Comparison of ENCODE assay signal across 8 mouse cellular contexts in genomic region chr12:108244778-108245177, GRCm38 (mm10). TPM values are rescaled to one million over a fixed set of nuclear protein-coding genes. Genes with fewer than 3 reads are reported as not detected.
A peak's percentile ranks its signal among the peaks of the same experiment; 100 is the strongest.
DNase-seq lines count a peak whose midpoint lies in the region; ATAC-seq and TF ChIP-seq lines count a peak whose summit lies in the region.

No protein-coding gene starts in this region.

- H3K27me3 ChIP-seq in G1E (ENCODE audit: insufficient read depth, low read length) = peaks cover 8% of the 10 kb centered on the region
- H3K27me3 ChIP-seq in hindbrain, embryonic 15.5 days = no peaks in the 10 kb centered on the region
- no peaks in the 10 kb centered on the region for H3K27me3 ChIP-seq in liver, embryonic 11.5 days (replicated peaks; ENCODE audit: control insufficient read depth, insufficient read depth, low read length)
- peaks cover 6% of the 10 kb centered on the region for H3K27me3 ChIP-seq in myocyte (ENCODE audit: control insufficient read depth, insufficient read depth, insufficient read length)

- no peak for TF ChIP-seq POLR2A in myocyte (IDR thresholded peaks at IDR 0.05; ENCODE audit: insufficient read length, low read depth)

- H3K27ac ChIP-seq in hindbrain, embryonic 15.5 days (replicated peaks) = peak overlapping the region; percentile 66
- H3K27ac ChIP-seq in liver, embryonic 11.5 days (ENCODE audit: low read depth, low read length) = peak overlapping the region; percentile 60; the same call in 1 of the 2 replicates

- no peaks in the 10 kb centered on the region for H3K36me3 ChIP-seq in G1E (replicated peaks)
- no peaks in the 10 kb centered on the region for H3K36me3 ChIP-seq in hindbrain, embryonic 15.5 days
- H3K36me3 ChIP-seq in liver, embryonic 11.5 days (ENCODE audit: control insufficient read depth, insufficient read depth, low read length) = no peaks in the 10 kb centered on the region
- no peaks in the 10 kb centered on the region for H3K36me3 ChIP-seq in myocyte (ENCODE audit: control insufficient read depth, insufficient read depth)

- peak; percentile 51 for DNase-seq in G1E (ENCODE audit: low spot score)
- DNase-seq in c-Kit-positive CD71-positive TER-119-negative erythroid progenitor cells, embryonic 14.5 days (ENCODE audit: low read depth) = peak; percentile 29
- DNase-seq in gastrocnemius, adult 8-10 months (ENCODE audit: low spot score in 2 of 2) = peak; percentile 61 to 83
- peak; percentile 56 for DNase-seq in liver, embryonic 11.5 days (ENCODE audit: low spot score)
- no peak for DNase-seq in T-cell, adult 2 months (ENCODE audit: low spot score)

- no peak overlapping the region for H3K4me2 ChIP-seq in hindbrain, embryonic 15.5 days
- peak overlapping the region; percentile 56 for H3K4me2 ChIP-seq in liver, embryonic 11.5 days
- H3K4me2 ChIP-seq in myocyte (ENCODE audit: low read depth) = peak overlapping the region; percentile 42

- ATAC-seq in G1E (ENCODE audit: extremely low read depth, insufficient number of reproducible peaks, low FRiP score, poor library complexity, severe bottlenecking) = no peak
- ATAC-seq in hindbrain, embryonic 15.5 days (ENCODE audit: low FRiP score, low read depth) = no peak
- peak; percentile 50 for ATAC-seq in liver, embryonic 11.5 days (replicated peaks; ENCODE audit: low FRiP score)
- ATAC-seq in erythroblast, adult 5-6 weeks (replicated peaks; ENCODE audit: low FRiP score, poor library complexity, severe bottlenecking) = no peak

- no peak overlapping the region; the same call in 1 of the 2 replicates for H3K4me3 ChIP-seq in G1E (ENCODE audit: low read depth, low read length)
- H3K4me3 ChIP-seq in hindbrain, embryonic 15.5 days = no peak overlapping the region
- no peak overlapping the region for H3K4me3 ChIP-seq in liver, embryonic 11.5 days (ENCODE audit: low read depth, low read length)
- no peak overlapping the region for H3K4me3 ChIP-seq in myocyte

- H3K9ac ChIP-seq in hindbrain, embryonic 15.5 days = no peak overlapping the region
- peak overlapping the region; percentile 7; the same call in 1 of the 2 replicates for H3K9ac ChIP-seq in liver, embryonic 11.5 days (ENCODE audit: low read depth, low read length)

- WGBS in hindbrain, embryonic 15.5 days = 2% methylated on average over 8 of the region's 8 CpGs
- 2% methylated on average over 8 of the region's 8 CpGs for WGBS in liver, embryonic 11.5 days

- no peak overlapping the region for H3ac ChIP-seq in myocyte (ENCODE audit: control insufficient read depth, insufficient read length)

- no peaks in the 10 kb centered on the region for H3K4me1 ChIP-seq in G1E (ENCODE audit: insufficient read depth, low read depth, low read length)
- peaks cover 79% of the 10 kb centered on the region for H3K4me1 ChIP-seq in hindbrain, embryonic 15.5 days (replicated peaks)
- peaks cover 49% of the 10 kb centered on the region for H3K4me1 ChIP-seq in liver, embryonic 11.5 days (replicated peaks; ENCODE audit: control insufficient read depth, insufficient read depth, low read length)

- peaks cover 99% of the 10 kb centered on the region for H3K9me3 ChIP-seq in G1E (replicated peaks)
- no peaks in the 10 kb centered on the region for H3K9me3 ChIP-seq in hindbrain, embryonic 15.5 days
- H3K9me3 ChIP-seq in liver, embryonic 11.5 days (ENCODE audit: control insufficient read depth, low read length) = no peaks in the 10 kb centered on the region

- no peak for TF ChIP-seq CTCF in G1E (IDR thresholded peaks at IDR 0.05; ENCODE audit: low read depth, low read length)

- H3K79me2 ChIP-seq in myocyte (ENCODE audit: control insufficient read depth, insufficient read depth) = no peaks in the 10 kb centered on the region

TF ChIP-seq in myocyte, 11 proteins besides CTCF, POLR2A, EP300 and RAD21:
- TF ChIP-seq SRF (IDR thresholded peaks at IDR 0.05; ENCODE audit: control insufficient read depth, insufficient read length, low read depth) (no peak), E2F4 (IDR thresholded peaks at IDR 0.05; ENCODE audit: insufficient read depth) (no peak), USF1 (IDR thresholded peaks at IDR 0.05; ENCODE audit: low read depth) (no peak)

RNA-seq across cellular contexts. Expression of gene Ccdc85c, which starts 30.4 kb away (rescaled TPM):
- total RNA-seq in G1E (2014; fragmentation: Nextera tagmentation) (not detected in 2 replicates), G1E (2017) (0.05 TPM in 1 of 2 replicates, not detected in the other)
- polyA plus RNA-seq in G1E (2012) (not detected in 2 replicates), myocyte (2012; fragmentation: generic; extraction: Trizol) (6.6 TPM)
- total RNA-seq in gastrocnemius, adult 8-10 months (2022) = 10 to 100 TPM; 41.1 to 49.4 (median 43.5) TPM
- polyA plus RNA-seq in hindbrain, embryonic 15.5 days (2015; fragmentation: Nextera tagmentation; extraction: Ambion mirVana) = 13.7 and 14.7 TPM in 2 replicates
- polyA plus RNA-seq in liver, embryonic 11.5 days (2014; fragmentation: Nextera tagmentation; extraction: Ambion mirVana) = 5.9 and 7.4 TPM in 2 replicates
- total RNA-seq in erythroblast, adult 5-6 weeks (2015; ENCODE audit: low replicate concordance) = 0.38 TPM in 1 of 2 replicates, not detected in the other
- 0.28 TPM in 1 of 2 replicates, not detected in the other for total RNA-seq in erythroblast, adult 5-6 weeks (2017; ENCODE audit: low replicate concordance)
